Mouse (Mus musculus) heart, embryonic 14.5 days (tissue): ENCODE results near the gene Zmym6. TPM values are rescaled to one million over a fixed set of nuclear protein-coding genes. Genes with fewer than 3 reads are reported as not detected.

Source experiments
- ATAC-seq: fragments of 200-750 bp; cut with Nextera tagmentation; 2 replicates; pipeline ENCODE4 v1.8.0; 2017; ENCODE audit warnings: low read depth, moderate TSS enrichment; ENCODE audit not compliant: insufficient number of reproducible peaks, insufficient read depth, low FRiP score
- H3K27ac ChIP-seq, 2 experiments: fragments of 200-500 bp in 1 of 2; fragments of 300-500 bp in 1 of 2; sonication (generic) in 1 of 2; replicated peaks in 1 of 2; 2 replicates each; pipeline ENCODE4 v1.5.1; 2012 to 2014; ENCODE audit warnings: low read depth in 2 of 2, low read length in 2 of 2, control low read depth in 1 of 2, mild to moderate bottlenecking in 1 of 2, mixed read lengths in 1 of 2; ENCODE audit not compliant: control insufficient read depth in 1 of 2, insufficient read depth in 1 of 2
- H3K27me3 ChIP-seq: fragments of 300-500 bp; sonication (generic); 2 replicates; pipeline ENCODE4 v1.6.1; 2014; ENCODE audit warnings: mild to moderate bottlenecking, low read length, control low read depth; ENCODE audit not compliant: control insufficient read depth, insufficient read depth
- H3K36me3 ChIP-seq: fragments of 300-500 bp; sonication (generic); 2 replicates; pipeline ENCODE4 v1.6.1; 2014; ENCODE audit warnings: mild to moderate bottlenecking, control low read depth, low read length, mixed read lengths; ENCODE audit not compliant: control insufficient read depth, insufficient read depth
- H3K4me1 ChIP-seq, 2 experiments: fragments of 200-500 bp in 1 of 2; fragments of 300-500 bp in 1 of 2; sonication (generic) in 1 of 2; 2 replicates each; pipeline ENCODE4 v1.6.1; 2012 to 2014; ENCODE audit warnings: low read length in 2 of 2, control low read depth in 1 of 2, mixed read lengths in 1 of 2; ENCODE audit not compliant: control insufficient read depth in 2 of 2, insufficient read depth in 2 of 2
- H3K4me2 ChIP-seq: fragments of 300-500 bp; sonication (generic); 2 replicates; pipeline ENCODE4 v1.6.1; 2014; ENCODE audit warnings: mild to moderate bottlenecking, low read length
- H3K4me3 ChIP-seq, 2 experiments: fragments of 200-500 bp in 1 of 2; fragments of 300-500 bp in 1 of 2; sonication (generic) in 1 of 2; 2 replicates each; pipeline ENCODE4 v1.5.1; 2012 to 2014; ENCODE audit warnings: low read length in 2 of 2, mild to moderate bottlenecking in 2 of 2, control low read depth in 1 of 2, low read depth in 1 of 2, moderate library complexity in 1 of 2; ENCODE audit not compliant: control insufficient read depth in 1 of 2, insufficient read depth in 1 of 2
- H3K9ac ChIP-seq: fragments of 300-500 bp; sonication (generic); 2 replicates; pipeline ENCODE4 v1.6.1; 2014; ENCODE audit warnings: mild to moderate bottlenecking, low read length
- H3K9me3 ChIP-seq: fragments of 300-500 bp; sonication (generic); 2 replicates; pipeline ENCODE4 v1.6.1; 2016; ENCODE audit warnings: low read length, control low read depth; ENCODE audit not compliant: control insufficient read depth
- WGBS: fragments of 180-500 bp; shearing (Covaris S2); extraction: QIAGEN DNeasy Blood & Tissue Kit; methylation state at CpG from one replicate; pipeline ENCODE4 v1.1.7; 2014; 5-methylcytosine and 5-hydroxymethylcytosine counted together
- polyA plus RNA-seq: library from polyadenylated mRNA; unstranded; fragments of >200 nt; fragmentation: Nextera tagmentation; extraction: Ambion mirVana; gene quantifications from 2 replicates; pipeline ENCODE4 v1.2.1, GENCODE M21; 2014

The Zmym6 gene
- polyA plus RNA-seq, 1 experiment from 2014 or later, result 15.7 TPM

DNA sequence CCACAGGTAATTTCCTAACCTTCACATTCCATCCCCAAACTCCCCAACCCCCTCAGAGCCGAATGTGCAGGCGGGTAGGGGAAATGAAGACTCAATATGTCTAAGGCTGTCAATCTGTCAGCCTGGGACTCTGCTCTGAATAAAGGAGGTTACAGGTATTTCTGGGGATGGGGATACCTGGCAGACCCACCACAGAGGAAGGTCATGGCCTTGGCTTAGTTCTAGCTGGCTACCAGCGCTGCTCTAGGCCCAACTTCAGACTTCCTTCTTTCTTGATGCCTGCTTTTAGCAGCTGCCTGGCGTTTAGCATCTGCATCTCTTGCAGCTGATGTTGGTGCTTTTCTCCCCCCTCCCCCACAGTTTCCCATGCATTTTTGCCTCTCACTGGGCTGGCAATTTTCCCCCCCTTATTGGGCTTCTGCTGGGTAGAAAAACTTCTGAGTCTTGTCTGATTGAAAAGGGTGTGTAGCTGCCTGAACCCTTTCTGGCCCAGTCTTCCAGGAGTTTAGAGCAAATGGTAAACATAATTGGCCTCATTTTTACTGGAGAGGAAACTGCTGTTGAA is 94.2 kb downstream of the Zmym6 start:
- Histone ChIP-seq H3K27ac (no peak overlapping the region), H3K9me3 (no peaks in the 10 kb centered on the region), H3K4me1 (peaks cover 0 to 16% of the 10 kb centered on the region in 2 experiments; a peak in 3 of 4 replicates), H3K27me3 (peaks cover 53% of the 10 kb centered on the region), H3K9ac (no peak overlapping the region), H3K4me3 (no peak overlapping the region), H3K36me3 (no peaks in the 10 kb centered on the region), H3K4me2 (no peak overlapping the region)
- no peak for ATAC-seq
- 44% methylated on average over 4 of the region's 4 CpGs for WGBS

DNA sequence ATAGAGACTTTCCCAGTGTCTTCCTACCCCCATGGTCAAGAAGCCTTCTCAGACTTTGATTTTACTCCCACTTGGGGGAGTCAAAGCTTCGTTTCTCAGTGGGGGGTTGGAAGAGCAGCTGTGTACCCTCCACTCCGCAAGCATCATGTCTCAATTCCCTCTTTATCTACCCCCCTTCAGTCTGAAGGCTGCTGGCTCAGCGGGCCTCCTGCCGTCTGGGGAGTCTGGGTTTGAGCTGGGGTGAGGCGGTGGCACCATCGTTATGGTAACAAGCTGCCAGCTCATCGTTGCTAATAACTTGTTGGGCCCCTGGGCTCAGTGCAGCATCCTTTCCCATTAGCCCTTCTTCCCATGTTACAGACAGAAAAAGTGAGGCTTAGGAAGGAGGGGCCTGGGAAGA is 94.9 kb downstream of the Zmym6 start:
- WGBS, result 21% methylated on average over 7 of the region's 7 CpGs
- H3K4me2 ChIP-seq, result no peak overlapping the region
- H3K27me3 ChIP-seq, result peaks cover 53% of the 10 kb centered on the region
- no peak overlapping the region for H3K9ac ChIP-seq
- peaks cover 0 to 16% of the 10 kb centered on the region in 2 experiments; a peak in 3 of 4 replicates for H3K4me1 ChIP-seq
- no peaks in the 10 kb centered on the region for H3K36me3 ChIP-seq
- no peak for ATAC-seq
- H3K9me3 ChIP-seq, result no peaks in the 10 kb centered on the region
- H3K27ac ChIP-seq, result no peak overlapping the region
- H3K4me3 ChIP-seq, result no peak overlapping the region

- no peak for ATAC-seq
- no peaks in the 10 kb centered on the region for H3K9me3 ChIP-seq
- 52% methylated on average over 4 of the region's 4 CpGs for WGBS
- H3K4me2 ChIP-seq, result no peak overlapping the region
- no peak overlapping the region for H3K27ac ChIP-seq
- no peak overlapping the region for H3K9ac ChIP-seq
- H3K4me3 ChIP-seq, result no peak overlapping the region
- no peaks in the 10 kb centered on the region for H3K36me3 ChIP-seq
- peaks cover 0 to 16% of the 10 kb centered on the region in 2 experiments; a peak in 3 of 4 replicates for H3K4me1 ChIP-seq
- peaks cover 49% of the 10 kb centered on the region for H3K27me3 ChIP-seq
These were observed 95.4 kb downstream of the Zmym6 start for GRCm38 (mm10) chr4:127172614-127173013.

DNA sequence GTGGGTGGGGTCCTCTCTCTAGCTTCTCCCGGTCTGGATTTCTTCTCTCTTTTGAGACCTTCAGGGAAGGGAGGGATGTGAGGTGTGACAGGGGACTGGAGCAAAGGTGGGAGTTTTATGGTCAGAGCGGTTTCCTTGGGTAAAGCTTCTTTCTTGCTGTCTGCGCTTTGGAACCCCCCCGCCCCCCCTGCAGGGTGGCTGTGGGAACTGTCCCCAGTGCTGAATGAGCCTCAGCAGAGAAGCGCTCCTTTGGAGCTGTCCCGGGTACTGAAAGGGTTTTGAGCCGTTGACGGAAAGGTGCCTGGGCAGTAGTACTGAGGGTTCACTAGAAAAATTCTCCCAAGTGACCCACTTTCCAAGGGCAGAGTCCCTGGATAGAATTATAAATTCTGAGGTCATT is 96.3 kb downstream of the Zmym6 start:
- no peak overlapping the region for H3K4me2 ChIP-seq
- WGBS, result 0% methylated on average over 8 of the region's 8 CpGs
- no peaks in the 10 kb centered on the region for H3K36me3 ChIP-seq
- peaks cover 47% of the 10 kb centered on the region for H3K27me3 ChIP-seq
- no peaks in the 10 kb centered on the region for H3K9me3 ChIP-seq
- no peak for ATAC-seq
- no peak overlapping the region for H3K4me3 ChIP-seq
- H3K9ac ChIP-seq, result no peak overlapping the region
- H3K4me1 ChIP-seq, result peaks cover 0 to 8% of the 10 kb centered on the region in 2 experiments; a peak in 3 of 4 replicates
- H3K27ac ChIP-seq, result no peak overlapping the region

Other genes starting within 250 kb of the Zmym6 start
- gene Zmym4, start 109.2 kb upstream of the Zmym6 start, polyA plus RNA-seq, result 15.9 and 17.8 TPM in 2 replicates
- 62.5 and 76.1 TPM in 2 replicates for gene Sfpq, start 56.1 kb upstream of the Zmym6 start, polyA plus RNA-seq
- 15.0 and 18.2 TPM in 2 replicates for gene Zmym1, start 16.2 kb upstream of the Zmym6 start, polyA plus RNA-seq
- gene Tmem35b, start 46.3 kb downstream of the Zmym6 start, polyA plus RNA-seq, result 14.6 and 15.6 TPM in 2 replicates
- gene Dlgap3, start 91.8 kb downstream of the Zmym6 start, polyA plus RNA-seq, result 0.57 and 0.74 TPM in 2 replicates
- 61.2 and 63.8 TPM in 2 replicates for gene Smim12, start 166.4 kb downstream of the Zmym6 start, polyA plus RNA-seq
- 41.4 and 42.2 TPM in 2 replicates for gene Gja4, start 236.7 kb downstream of the Zmym6 start, polyA plus RNA-seq